Mouse (Mus musculus): ENCODE measurements around the gene Rhoc. TPM values are rescaled to one million over a fixed set of nuclear protein-coding genes. Genes with fewer than 3 reads are reported as not detected.
A peak's percentile ranks its signal among the peaks of the same experiment; 100 is the strongest.

The Rhoc gene
- polyA plus RNA-seq, 1 experiment = 32.5 TPM

DNA sequence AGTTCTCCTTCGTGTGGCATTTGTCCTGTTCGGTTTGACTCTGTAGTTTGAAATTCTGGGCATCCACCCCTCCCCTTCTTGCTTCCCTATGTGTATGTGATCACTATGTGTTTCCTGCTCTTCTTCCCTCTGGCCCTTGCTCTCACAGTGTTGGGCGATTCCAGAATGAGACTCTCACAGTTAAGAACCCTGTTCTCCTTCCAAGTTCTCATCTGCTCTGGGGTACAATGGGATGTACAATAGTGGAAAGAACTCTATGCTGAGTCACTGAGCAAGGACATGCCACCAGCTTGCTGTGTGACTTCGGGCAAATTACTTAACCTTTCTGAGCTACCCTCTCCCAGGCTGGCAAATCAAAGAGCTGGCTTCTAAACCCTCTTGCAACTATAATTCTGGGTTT is 20.5 kb upstream of the Rhoc start:
- no peak for TF ChIP-seq POLR2A (IDR thresholded peaks at IDR 0.05; ENCODE audit: extremely low read depth, insufficient read depth, low read length)
- Histone ChIP-seq H3K4me1 (ENCODE audit: control insufficient read depth, insufficient read depth, low read length) (no peaks in the 10 kb centered on the region), H3K4me3 (ENCODE audit: insufficient read depth, low read length) (no peak overlapping the region), H3K27ac (ENCODE audit: insufficient read depth, low read length) (no peak overlapping the region)

DNA sequence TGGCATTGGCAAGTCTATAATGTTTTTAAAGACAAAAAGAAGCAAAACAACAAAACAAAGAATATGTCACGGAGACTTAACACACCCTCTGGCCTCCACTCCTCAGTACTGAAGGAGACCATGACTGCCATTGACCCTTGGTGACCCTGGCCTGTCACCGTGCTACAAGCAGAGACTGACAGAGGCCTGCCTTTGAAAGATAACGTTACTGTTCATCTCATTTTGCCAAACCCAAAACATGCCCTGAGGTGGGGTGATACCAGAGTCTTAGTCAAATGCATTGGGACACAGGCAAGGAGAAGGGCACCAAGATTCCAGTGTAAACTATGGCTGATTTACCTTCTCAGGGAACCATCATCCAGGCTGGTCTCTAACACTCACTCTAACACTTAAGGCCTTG is 19.0 kb upstream of the Rhoc start:
- Histone ChIP-seq H3K4me1 (ENCODE audit: control insufficient read depth, insufficient read depth, low read length) (no peaks in the 10 kb centered on the region), H3K4me3 (ENCODE audit: insufficient read depth, low read length) (no peak overlapping the region), H3K27ac (ENCODE audit: insufficient read depth, low read length) (no peak overlapping the region)
- TF ChIP-seq POLR2A (IDR thresholded peaks at IDR 0.05; ENCODE audit: extremely low read depth, insufficient read depth, low read length) (no peak), CTCF (IDR thresholded peaks at IDR 0.05; ENCODE audit: extremely low read depth, insufficient read depth, low read length) (no peak)

DNA sequence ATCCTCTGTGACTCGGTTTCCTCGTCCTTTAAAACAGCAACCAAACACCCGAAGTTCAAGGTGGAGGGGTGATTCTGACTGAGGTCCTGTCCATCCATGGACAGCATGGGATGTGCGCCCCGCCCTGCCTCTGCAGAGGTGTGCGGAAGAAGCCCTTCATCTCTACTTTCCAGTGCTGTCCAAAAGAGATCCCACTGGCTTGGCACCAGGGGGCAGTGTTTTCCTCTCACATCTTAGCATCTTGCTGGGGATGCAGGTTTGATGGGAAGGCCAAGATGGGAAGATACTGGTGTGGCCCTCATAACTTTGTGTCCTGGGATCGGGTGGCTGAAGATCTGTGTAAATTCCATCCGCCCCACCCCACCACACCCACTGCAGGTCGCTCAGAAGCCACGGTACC is 18.1 kb upstream of the Rhoc start:
- Histone ChIP-seq H3K4me3 (ENCODE audit: insufficient read depth, low read length) (no peak overlapping the region), H3K4me1 (ENCODE audit: control insufficient read depth, insufficient read depth, low read length) (no peaks in the 10 kb centered on the region), H3K27ac (ENCODE audit: insufficient read depth, low read length) (no peak overlapping the region)
- TF ChIP-seq CTCF (IDR thresholded peaks at IDR 0.05; ENCODE audit: extremely low read depth, insufficient read depth, low read length) (peak; percentile 70), POLR2A (IDR thresholded peaks at IDR 0.05; ENCODE audit: extremely low read depth, insufficient read depth, low read length) (no peak)

- H3K4me1 ChIP-seq (ENCODE audit: control insufficient read depth, insufficient read depth, low read length) = no peaks in the 10 kb centered on the region
- no peak overlapping the region for H3K27ac ChIP-seq (ENCODE audit: insufficient read depth, low read length)
- TF ChIP-seq CTCF (IDR thresholded peaks at IDR 0.05; ENCODE audit: extremely low read depth, insufficient read depth, low read length) (no peak), POLR2A (IDR thresholded peaks at IDR 0.05; ENCODE audit: extremely low read depth, insufficient read depth, low read length) (no peak)
- H3K4me3 ChIP-seq (ENCODE audit: insufficient read depth, low read length) = no peak overlapping the region
These were observed 17.3 kb upstream of the Rhoc start for GRCm38 (mm10) chr3:104770918-104771317.

DNA sequence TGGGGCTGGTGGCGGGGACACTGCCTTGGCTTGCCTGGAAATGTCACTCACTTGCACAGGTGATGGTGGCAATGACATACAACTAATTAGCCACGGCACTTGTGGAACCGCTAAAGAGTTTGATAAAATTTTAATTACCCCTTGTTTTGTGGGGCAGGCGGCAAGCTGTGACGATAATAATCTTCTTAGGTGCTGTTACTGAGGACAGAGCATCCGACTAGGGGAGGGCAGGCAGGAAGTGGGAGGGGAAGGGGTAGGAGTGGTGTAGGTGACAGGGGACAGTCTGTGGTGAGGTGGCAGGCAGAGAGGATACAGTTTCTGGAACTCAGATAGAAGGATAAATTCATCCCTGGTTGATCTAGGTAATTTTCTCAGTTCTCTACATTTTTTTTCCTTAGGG is 16.7 kb upstream of the Rhoc start:
- no peak overlapping the region for H3K27ac ChIP-seq (ENCODE audit: insufficient read depth, low read length)
- TF ChIP-seq POLR2A (IDR thresholded peaks at IDR 0.05; ENCODE audit: extremely low read depth, insufficient read depth, low read length) (no peak), CTCF (IDR thresholded peaks at IDR 0.05; ENCODE audit: extremely low read depth, insufficient read depth, low read length) (no peak)
- no peak overlapping the region for H3K4me3 ChIP-seq (ENCODE audit: insufficient read depth, low read length)
- no peaks in the 10 kb centered on the region for H3K4me1 ChIP-seq (ENCODE audit: control insufficient read depth, insufficient read depth, low read length)

DNA sequence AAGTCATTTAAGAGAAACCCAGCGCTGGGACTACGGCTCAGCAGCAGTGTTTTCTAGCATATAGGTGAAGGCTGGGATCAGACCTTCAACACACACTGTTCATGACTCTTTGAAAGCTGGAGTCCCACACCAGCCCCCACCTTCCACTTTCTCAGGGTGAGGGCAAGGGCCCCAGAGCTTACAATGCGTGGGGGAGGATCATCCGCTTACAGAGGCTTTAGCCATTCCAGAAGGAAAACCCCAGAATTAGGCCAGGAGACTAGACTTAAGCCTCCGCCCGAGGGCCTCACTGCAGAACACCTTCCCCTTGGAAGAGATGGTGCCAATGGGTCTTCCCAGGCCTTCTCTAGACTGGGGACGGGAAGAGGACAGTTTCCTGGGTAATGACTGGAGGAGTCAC is 14.9 kb upstream of the Rhoc start:
- H3K27ac ChIP-seq (ENCODE audit: insufficient read depth, low read length) = no peak overlapping the region

DNA sequence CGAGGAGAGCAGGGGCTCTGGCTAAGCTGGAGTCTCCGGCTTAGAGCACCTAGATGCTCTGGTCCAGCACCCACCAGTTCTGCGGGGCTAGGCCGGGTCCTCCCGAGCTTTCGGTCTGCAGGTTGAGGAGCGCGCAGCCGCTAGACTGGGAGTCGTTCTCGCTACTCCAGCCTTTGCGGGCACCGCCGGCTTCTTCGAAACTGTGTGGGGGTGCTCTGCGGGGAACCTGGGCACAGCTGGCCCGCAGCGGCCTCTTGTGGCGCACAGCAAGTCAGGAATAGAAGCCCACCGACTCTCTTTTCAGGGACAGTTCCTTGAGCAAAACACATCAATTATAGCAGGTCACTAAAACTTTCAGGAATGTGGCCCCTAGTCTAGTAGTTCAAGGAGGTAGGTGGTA is 10.8 kb upstream of the Rhoc start:
- H3K4me3 ChIP-seq (ENCODE audit: insufficient read depth, low read length) = no peak overlapping the region
- no peaks in the 10 kb centered on the region for H3K4me1 ChIP-seq (ENCODE audit: control insufficient read depth, insufficient read depth, low read length)
- H3K27ac ChIP-seq (ENCODE audit: insufficient read depth, low read length) = no peak overlapping the region
- TF ChIP-seq CTCF (IDR thresholded peaks at IDR 0.05; ENCODE audit: extremely low read depth, insufficient read depth, low read length) (peak; percentile 27), POLR2A (IDR thresholded peaks at IDR 0.05; ENCODE audit: extremely low read depth, insufficient read depth, low read length) (no peak)

More for the DNA sequence above, 14.9 kb upstream of the Rhoc start:
- Histone ChIP-seq H3K4me1 (ENCODE audit: control insufficient read depth, insufficient read depth, low read length) (no peaks in the 10 kb centered on the region), H3K4me3 (ENCODE audit: insufficient read depth, low read length) (no peak overlapping the region)
- TF ChIP-seq POLR2A (IDR thresholded peaks at IDR 0.05; ENCODE audit: extremely low read depth, insufficient read depth, low read length) (no peak), CTCF (IDR thresholded peaks at IDR 0.05; ENCODE audit: extremely low read depth, insufficient read depth, low read length) (no peak)

DNA sequence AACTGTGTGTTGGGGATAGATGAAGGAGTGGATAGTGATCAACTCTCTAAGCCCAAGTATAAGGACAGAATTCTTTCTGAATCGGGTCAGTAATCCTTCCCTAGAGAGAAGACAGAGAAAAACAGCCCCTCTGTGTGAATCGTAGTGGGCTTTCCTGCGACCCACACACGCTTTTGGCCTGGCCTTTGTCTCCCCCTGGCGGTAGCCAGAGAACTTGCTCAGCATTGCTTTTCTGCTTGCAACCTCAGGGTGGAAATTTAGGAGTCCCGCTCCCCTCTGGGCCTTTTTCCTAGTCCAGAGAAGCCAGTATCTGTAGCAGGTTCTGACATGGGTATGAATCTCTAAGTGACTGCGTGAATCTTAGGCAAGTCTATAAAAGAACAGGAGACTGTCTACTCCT is 8.2 kb upstream of the Rhoc start:
- TF ChIP-seq POLR2A (IDR thresholded peaks at IDR 0.05; ENCODE audit: extremely low read depth, insufficient read depth, low read length) = no peak
- peak; percentile 88 for TF ChIP-seq CTCF (IDR thresholded peaks at IDR 0.05; ENCODE audit: extremely low read depth, insufficient read depth, low read length)
- Histone ChIP-seq H3K27ac (ENCODE audit: insufficient read depth, low read length) (no peak overlapping the region), H3K4me3 (ENCODE audit: insufficient read depth, low read length) (no peak overlapping the region), H3K4me1 (ENCODE audit: control insufficient read depth, insufficient read depth, low read length) (no peaks in the 10 kb centered on the region)

DNA sequence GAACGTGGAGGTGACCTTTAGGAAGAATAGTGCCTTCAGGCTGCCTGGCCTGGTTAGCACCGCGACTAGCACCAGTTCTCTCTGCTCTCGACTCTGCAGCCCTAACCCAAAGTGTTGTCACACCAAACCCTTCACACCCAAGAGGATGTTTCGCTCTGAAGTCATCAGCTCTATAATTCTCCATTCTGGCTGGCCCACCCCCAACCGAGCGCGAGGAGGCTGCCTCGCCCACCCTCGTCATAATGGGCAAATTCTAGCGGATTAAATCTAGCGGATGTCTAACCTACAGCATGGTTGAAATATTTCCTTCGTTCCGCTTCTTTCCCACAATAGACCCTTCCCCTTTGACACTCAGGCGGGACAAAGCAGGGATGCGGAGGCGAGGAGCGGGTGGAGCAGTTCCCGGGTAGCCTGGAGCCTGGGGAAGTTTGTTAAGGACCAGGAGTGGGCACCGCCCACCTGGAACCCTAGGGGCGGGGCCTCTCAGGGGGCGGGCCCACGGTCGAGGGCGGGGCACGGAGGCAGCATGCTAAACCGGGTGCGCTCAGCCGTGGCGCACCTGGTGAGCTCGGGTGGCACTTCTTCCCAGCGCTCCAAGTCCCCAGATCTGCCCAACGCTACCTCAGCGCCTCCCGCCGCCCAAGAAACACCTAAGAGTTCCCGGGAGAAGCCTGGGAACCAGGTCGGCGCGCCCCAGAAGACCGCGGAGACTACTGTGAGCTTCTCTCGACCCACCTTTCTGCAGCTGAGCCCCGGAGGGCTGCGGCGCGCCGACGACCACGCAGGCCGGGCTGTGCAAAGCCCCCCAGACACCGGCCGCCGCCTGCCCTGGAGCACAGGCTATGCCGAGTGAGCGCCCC is 7.4 kb upstream of the Rhoc start, which contains the start of gene Ppm1j:
Gene Ppm1j, plus strand, starts transcription at position 496 of the 860 bp plus-strand sequence.
- H3K4me1 ChIP-seq (ENCODE audit: control insufficient read depth, insufficient read depth, low read length) = no peaks in the 10 kb centered on the region
- TF ChIP-seq CTCF (IDR thresholded peaks at IDR 0.05; ENCODE audit: extremely low read depth, insufficient read depth, low read length) (no peak), POLR2A (IDR thresholded peaks at IDR 0.05; ENCODE audit: extremely low read depth, insufficient read depth, low read length) (no peak)
- H3K27ac ChIP-seq (ENCODE audit: insufficient read depth, low read length) = no peak within 1 kb of the TSS
- peak within 1 kb of the TSS; percentile 27 for H3K4me3 ChIP-seq (ENCODE audit: insufficient read depth, low read length)

GRCm38 (mm10) chr3:104781471-104781903 is 6.7 kb upstream of the Rhoc start, which contains the start of gene Fam19a3:
TSS of gene Fam19a3 (minus strand) at chr3:104781840.
- Histone ChIP-seq H3K4me3 (ENCODE audit: insufficient read depth, low read length) (peak within 1 kb of the TSS; percentile 27), H3K27ac (ENCODE audit: insufficient read depth, low read length) (no peak within 1 kb of the TSS), H3K4me1 (ENCODE audit: control insufficient read depth, insufficient read depth, low read length) (no peaks in the 10 kb centered on the region)
- TF ChIP-seq CTCF (IDR thresholded peaks at IDR 0.05; ENCODE audit: extremely low read depth, insufficient read depth, low read length) = no peak
- no peak for TF ChIP-seq POLR2A (IDR thresholded peaks at IDR 0.05; ENCODE audit: extremely low read depth, insufficient read depth, low read length)

All from cortical plate, adult 2 months (tissue).